Mouse (Mus musculus): ENCODE data around the gene Slc7a6. TPM values are rescaled to one million over a fixed set of nuclear protein-coding genes. Genes with fewer than 3 reads are reported as not detected.

The Slc7a6 gene
- polyA plus RNA-seq, 1 experiment from 2014 or later, result 52.5 TPM

DNA sequence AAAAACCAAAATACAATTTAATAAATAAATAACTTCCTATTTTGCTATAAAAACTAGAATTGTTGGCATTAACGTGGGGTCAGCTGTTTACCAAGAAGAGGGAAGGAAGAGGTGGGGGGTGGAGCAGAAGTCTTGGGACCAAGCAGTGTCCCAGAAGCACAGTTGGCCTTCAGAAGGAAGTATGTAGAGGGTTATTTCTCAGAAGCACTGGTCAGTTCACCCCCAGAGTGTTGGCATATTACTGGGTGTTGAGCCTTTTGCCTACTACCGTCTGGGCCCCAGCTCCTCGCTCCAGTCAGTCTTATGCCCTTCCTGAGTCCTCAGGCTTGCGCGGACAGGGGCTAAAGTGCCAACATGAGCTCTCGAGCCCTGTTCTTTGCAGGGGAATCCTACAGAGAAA, 19.6 kb upstream of the Slc7a6 start:
- Histone ChIP-seq H3K4me2 (no peak overlapping the region; the same call in 1 of the 2 replicates), H3K4me3 (ENCODE audit: low read depth, low read length) (no peak overlapping the region), H3K27me3 (replicated peaks; ENCODE audit: control insufficient read depth, insufficient read depth, low read length) (no peaks in the 10 kb centered on the region), H3K9me3 (ENCODE audit: control insufficient read depth, low read length) (no peaks in the 10 kb centered on the region), H3K36me3 (ENCODE audit: control insufficient read depth, insufficient read depth, low read length) (no peaks in the 10 kb centered on the region; the same call in 1 of the 2 replicates), H3K4me1 (replicated peaks; ENCODE audit: control insufficient read depth, insufficient read depth, low read length) (peaks cover 18% of the 10 kb centered on the region), H3K27ac (ENCODE audit: low read depth, low read length) (0 out of 2 replicates have a peak overlapping the region, but pooled peaks have one; percentile 41), H3K9ac (ENCODE audit: low read depth, low read length) (no peak overlapping the region)
- WGBS, result 81% methylated on average over 6 of the region's 6 CpGs
- no peak for DNase-seq (ENCODE audit: low spot score)
- no peak for ATAC-seq (replicated peaks; ENCODE audit: low FRiP score)

DNA sequence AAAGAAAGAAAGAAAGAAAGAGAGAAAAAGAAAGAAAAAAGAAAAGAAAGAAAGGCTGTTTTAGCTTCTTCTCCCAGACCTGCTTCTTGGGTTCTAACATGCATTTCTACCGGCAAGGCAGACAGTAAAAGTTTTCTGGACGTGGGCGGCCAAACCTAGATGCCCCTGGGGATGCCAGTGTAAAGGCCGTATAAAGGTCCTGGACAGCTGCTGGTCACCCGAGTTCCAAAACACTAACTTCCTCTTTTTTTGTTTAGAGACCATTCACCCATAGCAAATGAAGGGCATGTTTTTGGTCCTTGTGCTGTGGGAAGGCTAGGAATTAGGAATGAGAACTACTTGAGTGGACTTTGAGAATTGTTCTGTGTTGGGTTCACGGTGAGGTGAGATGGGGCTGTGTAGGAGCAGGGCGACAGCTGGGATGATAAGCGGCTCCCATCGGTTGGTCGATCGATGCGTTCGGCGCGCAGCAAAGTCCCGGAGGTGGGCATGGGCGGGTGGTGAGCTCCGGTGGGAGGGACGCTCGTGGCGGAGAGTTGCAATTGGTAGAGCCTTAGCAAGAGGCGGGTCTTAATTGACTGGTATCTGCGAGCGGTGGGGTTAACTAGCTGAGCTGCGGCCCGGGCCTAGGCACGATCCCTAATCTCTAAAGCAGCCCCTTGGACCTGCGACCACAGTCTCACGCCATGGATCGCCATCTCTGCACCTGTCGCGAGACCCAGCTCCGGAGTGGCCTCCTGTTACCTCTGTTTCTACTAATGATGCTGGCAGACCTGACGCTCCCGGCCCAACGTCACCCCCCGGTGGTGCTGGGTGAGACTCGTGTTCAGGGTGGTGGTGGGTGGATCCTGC, 18.6 kb upstream of the Slc7a6 start, which contains the start of gene Pla2g15:
Gene Pla2g15 (plus strand): TSS at position 599 of the 852 bp plus-strand sequence.
- no peaks in the 10 kb centered on the region for H3K9me3 ChIP-seq (ENCODE audit: control insufficient read depth, low read length)
- peak; percentile 97 for ATAC-seq (replicated peaks; ENCODE audit: low FRiP score)
- H3K36me3 ChIP-seq (ENCODE audit: control insufficient read depth, insufficient read depth, low read length), result no peaks in the 10 kb centered on the region; the same call in 1 of the 2 replicates
- peak within 1 kb of the TSS; percentile 73 for H3K9ac ChIP-seq (ENCODE audit: low read depth, low read length)
- H3K4me1 ChIP-seq (replicated peaks; ENCODE audit: control insufficient read depth, insufficient read depth, low read length), result peaks cover 18% of the 10 kb centered on the region
- peak within 1 kb of the TSS; percentile 72 for H3K4me2 ChIP-seq
- 1% methylated on average over 38 of the region's 38 CpGs for WGBS
- H3K27me3 ChIP-seq (replicated peaks; ENCODE audit: control insufficient read depth, insufficient read depth, low read length), result no peaks in the 10 kb centered on the region
- 0 out of 2 replicates have a peak within 1 kb of the TSS, but pooled peaks have one; percentile 41 for H3K27ac ChIP-seq (ENCODE audit: low read depth, low read length)
- peak; percentile 94 for DNase-seq (ENCODE audit: low spot score)
- peak within 1 kb of the TSS; percentile 68 for H3K4me3 ChIP-seq (ENCODE audit: low read depth, low read length)

- Histone ChIP-seq H3K27ac (ENCODE audit: low read depth, low read length) (no peak overlapping the region), H3K4me3 (ENCODE audit: low read depth, low read length) (peak overlapping the region; percentile 68), H3K27me3 (replicated peaks; ENCODE audit: control insufficient read depth, insufficient read depth, low read length) (no peaks in the 10 kb centered on the region), H3K9ac (ENCODE audit: low read depth, low read length) (peak overlapping the region; percentile 73), H3K36me3 (ENCODE audit: control insufficient read depth, insufficient read depth, low read length) (no peaks in the 10 kb centered on the region; the same call in 1 of the 2 replicates), H3K4me1 (replicated peaks; ENCODE audit: control insufficient read depth, insufficient read depth, low read length) (peaks cover 18% of the 10 kb centered on the region), H3K9me3 (ENCODE audit: control insufficient read depth, low read length) (no peaks in the 10 kb centered on the region), H3K4me2 (peak overlapping the region; percentile 72)
- ATAC-seq (replicated peaks; ENCODE audit: low FRiP score) (peak; percentile 55), DNase-seq (ENCODE audit: low spot score) (no peak)
- 10% methylated on average over 8 of the region's 8 CpGs for WGBS
These were observed 18.0 kb upstream of the Slc7a6 start for GRCm38 (mm10) chr8:106150653-106151000.

GRCm38 (mm10) chr8:106151041-106151440, 17.6 kb upstream of the Slc7a6 start:
- no peak for DNase-seq (ENCODE audit: low spot score)
- no peaks in the 10 kb centered on the region for H3K9me3 ChIP-seq (ENCODE audit: control insufficient read depth, low read length)
- no peak for ATAC-seq (replicated peaks; ENCODE audit: low FRiP score)
- no peaks in the 10 kb centered on the region; the same call in 1 of the 2 replicates for H3K36me3 ChIP-seq (ENCODE audit: control insufficient read depth, insufficient read depth, low read length)
- H3K4me2 ChIP-seq, result peak overlapping the region; percentile 72
- H3K4me3 ChIP-seq (ENCODE audit: low read depth, low read length), result peak overlapping the region; percentile 68
- WGBS, result 75% methylated on average over 9 of the region's 9 CpGs
- H3K4me1 ChIP-seq (replicated peaks; ENCODE audit: control insufficient read depth, insufficient read depth, low read length), result peaks cover 18% of the 10 kb centered on the region
- peak overlapping the region; percentile 73 for H3K9ac ChIP-seq (ENCODE audit: low read depth, low read length)
- no peak overlapping the region for H3K27ac ChIP-seq (ENCODE audit: low read depth, low read length)
- no peaks in the 10 kb centered on the region for H3K27me3 ChIP-seq (replicated peaks; ENCODE audit: control insufficient read depth, insufficient read depth, low read length)

DNA sequence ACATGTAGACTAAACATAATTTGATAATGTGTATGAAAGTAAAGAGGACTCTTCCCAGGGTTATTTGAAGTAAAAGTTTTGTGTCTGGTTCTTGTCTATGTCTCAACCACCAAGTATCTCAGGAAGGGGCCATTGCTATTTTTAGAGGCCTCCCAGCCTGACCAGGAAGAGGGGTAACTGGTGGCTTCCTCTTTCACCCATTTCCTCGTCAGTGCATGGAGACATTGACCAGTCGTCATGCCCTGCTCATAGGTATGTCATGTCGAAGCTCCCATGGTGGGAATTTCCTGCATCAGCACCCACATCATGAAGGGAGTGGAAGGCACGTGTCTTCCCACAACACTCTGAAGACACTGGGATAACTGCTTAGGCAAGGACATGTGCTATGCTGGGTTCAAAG, 15.8 kb upstream of the Slc7a6 start:
- Histone ChIP-seq H3K4me3 (ENCODE audit: low read depth, low read length) (no peak overlapping the region), H3K4me1 (replicated peaks; ENCODE audit: control insufficient read depth, insufficient read depth, low read length) (peaks cover 20% of the 10 kb centered on the region), H3K4me2 (peak overlapping the region; percentile 37), H3K27me3 (replicated peaks; ENCODE audit: control insufficient read depth, insufficient read depth, low read length) (no peaks in the 10 kb centered on the region), H3K9me3 (ENCODE audit: control insufficient read depth, low read length) (no peaks in the 10 kb centered on the region), H3K36me3 (ENCODE audit: control insufficient read depth, insufficient read depth, low read length) (no peaks in the 10 kb centered on the region; the same call in 1 of the 2 replicates), H3K27ac (ENCODE audit: low read depth, low read length) (no peak overlapping the region), H3K9ac (ENCODE audit: low read depth, low read length) (no peak overlapping the region)
- WGBS, result 44% methylated on average over 4 of the region's 4 CpGs
- DNase-seq (ENCODE audit: low spot score), result no peak
- ATAC-seq (replicated peaks; ENCODE audit: low FRiP score), result no peak

- peaks cover 14% of the 10 kb centered on the region; the same call in 1 of the 2 replicates for H3K36me3 ChIP-seq (ENCODE audit: control insufficient read depth, insufficient read depth, low read length)
- ATAC-seq (replicated peaks; ENCODE audit: low FRiP score) (no peak), DNase-seq (ENCODE audit: low spot score) (no peak)
- no peak overlapping the region for H3K4me3 ChIP-seq (ENCODE audit: low read depth, low read length)
- H3K27me3 ChIP-seq (replicated peaks; ENCODE audit: control insufficient read depth, insufficient read depth, low read length), result no peaks in the 10 kb centered on the region
- H3K4me2 ChIP-seq, result no peak overlapping the region
- H3K9me3 ChIP-seq (ENCODE audit: control insufficient read depth, low read length), result no peaks in the 10 kb centered on the region
- no peak overlapping the region for H3K9ac ChIP-seq (ENCODE audit: low read depth, low read length)
- H3K4me1 ChIP-seq (replicated peaks; ENCODE audit: control insufficient read depth, insufficient read depth, low read length), result peaks cover 10% of the 10 kb centered on the region; the same call in 1 of the 2 replicates
- H3K27ac ChIP-seq (ENCODE audit: low read depth, low read length), result no peak overlapping the region
- 50% methylated on average over 1 of the region's 1 CpGs for WGBS
These were observed 11.2 kb upstream of the Slc7a6 start for GRCm38 (mm10) chr8:106157419-106157818.

- peaks cover 5% of the 10 kb centered on the region; the same call in 1 of the 2 replicates for H3K4me1 ChIP-seq (replicated peaks; ENCODE audit: control insufficient read depth, insufficient read depth, low read length)
- WGBS, result 85% methylated on average over 10 of the region's 10 CpGs
- no peaks in the 10 kb centered on the region for H3K9me3 ChIP-seq (ENCODE audit: control insufficient read depth, low read length)
- H3K9ac ChIP-seq (ENCODE audit: low read depth, low read length), result no peak overlapping the region
- H3K27ac ChIP-seq (ENCODE audit: low read depth, low read length), result no peak overlapping the region
- peaks cover 21% of the 10 kb centered on the region; the same call in 1 of the 2 replicates for H3K36me3 ChIP-seq (ENCODE audit: control insufficient read depth, insufficient read depth, low read length)
- H3K4me3 ChIP-seq (ENCODE audit: low read depth, low read length), result no peak overlapping the region
- H3K4me2 ChIP-seq, result no peak overlapping the region
- ATAC-seq (replicated peaks; ENCODE audit: low FRiP score) (no peak), DNase-seq (ENCODE audit: low spot score) (no peak)
- H3K27me3 ChIP-seq (replicated peaks; ENCODE audit: control insufficient read depth, insufficient read depth, low read length), result no peaks in the 10 kb centered on the region
These were observed 10.3 kb upstream of the Slc7a6 start for GRCm38 (mm10) chr8:106158381-106158780.

DNA sequence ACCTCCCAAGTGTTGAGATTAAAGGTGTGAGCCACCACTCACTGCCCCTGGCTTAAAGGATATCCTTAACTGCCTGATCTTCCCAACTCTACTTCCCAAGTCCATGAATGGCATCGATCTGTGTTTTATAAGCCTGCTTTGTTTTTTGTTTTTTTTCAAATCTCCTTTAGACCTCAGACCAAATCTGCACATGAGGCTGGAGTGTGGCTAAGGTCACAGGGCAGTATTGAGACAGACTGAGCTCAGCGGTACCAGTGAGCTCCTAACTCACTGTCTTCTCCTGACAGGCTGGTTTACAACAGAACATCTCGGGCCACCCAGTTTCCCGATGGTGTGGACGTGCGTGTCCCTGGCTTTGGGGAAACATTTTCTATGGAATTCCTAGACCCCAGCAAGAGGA, 8.8 kb upstream of the Slc7a6 start:
- no peak overlapping the region for H3K27ac ChIP-seq (ENCODE audit: low read depth, low read length)
- H3K4me1 ChIP-seq (replicated peaks; ENCODE audit: control insufficient read depth, insufficient read depth, low read length), result peaks cover 2% of the 10 kb centered on the region; the same call in 1 of the 2 replicates
- H3K4me3 ChIP-seq (ENCODE audit: low read depth, low read length), result no peak overlapping the region
- H3K36me3 ChIP-seq (ENCODE audit: control insufficient read depth, insufficient read depth, low read length), result peaks cover 26% of the 10 kb centered on the region; the same call in 1 of the 2 replicates
- H3K9ac ChIP-seq (ENCODE audit: low read depth, low read length), result no peak overlapping the region
- no peak overlapping the region for H3K4me2 ChIP-seq
- H3K9me3 ChIP-seq (ENCODE audit: control insufficient read depth, low read length), result no peaks in the 10 kb centered on the region
- no peaks in the 10 kb centered on the region for H3K27me3 ChIP-seq (replicated peaks; ENCODE audit: control insufficient read depth, insufficient read depth, low read length)
- no peak for DNase-seq (ENCODE audit: low spot score)
- 90% methylated on average over 6 of the region's 6 CpGs for WGBS
- ATAC-seq (replicated peaks; ENCODE audit: low FRiP score), result no peak
